Mouse (Mus musculus): ENCODE measurements around the gene Golt1b.

DNA sequence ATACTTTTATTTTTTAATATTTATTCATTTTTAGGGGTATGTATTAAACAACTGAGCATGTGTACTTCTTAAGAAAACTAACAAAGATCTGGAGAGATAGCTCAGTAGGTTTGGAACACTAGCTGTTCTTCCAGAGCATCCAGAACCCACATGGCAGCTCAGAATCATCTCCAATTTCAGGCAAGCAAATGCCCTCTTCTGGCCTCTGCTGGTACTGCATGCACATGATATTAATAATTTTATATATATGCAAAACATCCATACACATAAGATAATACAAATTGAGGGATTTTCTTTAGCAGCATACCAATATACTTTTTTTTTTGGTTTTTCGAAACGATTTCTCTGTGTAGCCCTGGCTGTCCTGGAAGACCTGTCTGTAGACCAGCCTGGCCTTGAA lies 43.5 kb upstream of the Golt1b start:
- TF ChIP-seq FLI1 (IDR thresholded peaks at IDR 0.05; ENCODE audit: low read length) (no peak), GATA1 (IDR thresholded peaks at IDR 0.05; ENCODE audit: borderline replicate concordance, low read length) (no peak)

Data from megakaryocyte, embryonic 14.5 days (primary cell).